Mouse (Mus musculus) embryonic facial prominence, embryonic 15.5 days (tissue): Measurements from ENCODE around the gene Tmem171. TPM values are rescaled to one million over a fixed set of nuclear protein-coding genes. Genes with fewer than 3 reads are reported as not detected.

ENCODE experiments used
- ATAC-seq: fragments of 200-750 bp; cut with Nextera tagmentation; 2 replicates; pipeline ENCODE4 v1.8.0; 2017; ENCODE audit warnings: low read depth, moderate TSS enrichment; ENCODE audit not compliant: insufficient number of reproducible peaks, low FRiP score, low TSS enrichment
- H3K27ac ChIP-seq: fragments of 300-500 bp; sonication (generic); replicated peaks from 2 replicates; pipeline ENCODE4 v1.5.1; 2015; ENCODE audit warnings: mild to moderate bottlenecking, inconsistent platforms
- H3K27me3 ChIP-seq: fragments of 300-500 bp; sonication (generic); 2 replicates; pipeline ENCODE4 v1.6.1; 2015; ENCODE audit warnings: inconsistent platforms
- H3K36me3 ChIP-seq: fragments of 300-500 bp; sonication (generic); 2 replicates; pipeline ENCODE4 v1.6.1; 2015; ENCODE audit warnings: mild to moderate bottlenecking, inconsistent platforms
- H3K4me1 ChIP-seq: fragments of 300-500 bp; sonication (generic); 2 replicates; pipeline ENCODE4 v1.6.1; 2015; ENCODE audit warnings: inconsistent platforms
- H3K4me2 ChIP-seq: fragments of 300-500 bp; sonication (generic); replicated peaks from 2 replicates; pipeline ENCODE4 v1.6.1; 2015; ENCODE audit warnings: mild to moderate bottlenecking, inconsistent platforms
- H3K4me3 ChIP-seq: fragments of 300-500 bp; sonication (generic); replicated peaks from 2 replicates; pipeline ENCODE4 v1.5.1; 2015; ENCODE audit warnings: mild to moderate bottlenecking, inconsistent platforms
- H3K9ac ChIP-seq: fragments of 300-500 bp; sonication (generic); 2 replicates; pipeline ENCODE4 v1.6.1; 2015; ENCODE audit warnings: inconsistent platforms
- H3K9me3 ChIP-seq: fragments of 300-500 bp; sonication (generic); replicated peaks from 2 replicates; pipeline ENCODE4 v1.6.1; 2016; ENCODE audit warnings: inconsistent platforms
- WGBS: fragments of 180-500 bp; shearing (Covaris S2); methylation state at CpG from one replicate; pipeline ENCODE4 v1.1.7; 2015; 5-methylcytosine and 5-hydroxymethylcytosine counted together
- polyA plus RNA-seq: library from polyadenylated mRNA; unstranded; fragments of >200 nt; fragmentation: Nextera tagmentation; extraction: Ambion mirVana; gene quantifications from 2 replicates; pipeline ENCODE4 v1.2.1, GENCODE M21; 2015

Gene Tmem171
- 0.29 and 0.69 TPM in 2 replicates for polyA plus RNA-seq

DNA sequence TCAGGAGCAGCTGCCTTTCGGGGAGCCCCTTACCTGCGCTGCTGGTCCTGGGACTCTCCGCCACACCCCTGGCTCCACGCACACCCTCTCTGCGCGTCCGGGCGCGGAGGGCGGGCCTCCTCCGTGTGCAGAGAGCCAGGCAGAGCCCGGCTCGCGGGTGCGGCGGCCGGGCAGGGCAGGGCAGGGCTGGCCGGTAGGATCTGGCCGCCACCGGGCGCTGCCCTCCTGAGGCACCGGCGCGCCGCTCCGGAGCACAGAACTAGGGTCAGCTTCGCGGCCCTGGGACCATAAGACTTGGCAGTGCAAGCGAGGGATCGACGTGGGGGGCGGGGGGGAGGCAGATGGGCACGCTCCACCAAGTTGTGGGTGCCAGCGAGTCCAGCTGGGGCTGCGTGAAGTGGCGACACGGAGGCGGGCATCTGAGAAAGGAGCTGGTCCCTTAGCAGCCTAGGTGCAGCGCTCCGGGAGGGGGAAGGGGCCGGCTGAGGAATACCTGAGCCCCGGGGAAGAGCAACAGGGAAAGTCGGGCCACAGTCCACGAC, at the start of gene Tmem171:
TSS of gene Tmem171 (minus strand) at position 62 of the 542 bp plus-strand sequence.
- H3K4me1 ChIP-seq: peaks cover 9% of the 10 kb centered on the region
- ATAC-seq: 0 out of 2 replicates have a peak, but pooled peaks have one; percentile 29
- H3K9me3 ChIP-seq: no peaks in the 10 kb centered on the region
- H3K36me3 ChIP-seq: no peaks in the 10 kb centered on the region
- H3K4me2 ChIP-seq: peak within 1 kb of the TSS; percentile 84
- no peak within 1 kb of the TSS for H3K27ac ChIP-seq
- H3K4me3 ChIP-seq: peak within 1 kb of the TSS; percentile 42
- H3K27me3 ChIP-seq: peaks cover 28% of the 10 kb centered on the region
- 3% methylated on average over 44 of the region's 44 CpGs for WGBS
- peak within 1 kb of the TSS; percentile 9 for H3K9ac ChIP-seq

DNA sequence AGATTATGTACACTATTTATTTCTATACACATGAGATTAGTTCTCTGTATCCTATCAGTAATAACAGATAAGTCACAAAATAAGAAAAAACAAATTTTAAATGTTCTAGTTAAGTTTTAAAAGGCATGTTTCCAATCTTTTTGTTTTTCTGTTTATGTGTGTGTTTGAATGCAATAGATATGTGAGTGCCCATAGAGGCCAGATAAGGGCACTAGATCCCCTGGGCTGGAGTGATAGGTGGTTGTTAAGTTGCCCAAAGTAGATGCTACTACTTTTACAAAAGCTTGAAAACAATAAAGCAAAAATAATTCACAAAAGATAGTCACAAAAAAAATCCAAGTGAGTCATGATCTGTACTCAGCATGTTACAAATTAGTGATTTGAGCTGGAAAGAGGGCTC, 49.2 kb upstream of the Tmem171 start:
- no peaks in the 10 kb centered on the region for H3K4me1 ChIP-seq
- H3K27me3 ChIP-seq: no peaks in the 10 kb centered on the region
- H3K9ac ChIP-seq: no peak overlapping the region
- no peak overlapping the region for H3K27ac ChIP-seq
- H3K4me2 ChIP-seq: no peak overlapping the region
- H3K36me3 ChIP-seq: peaks cover 42% of the 10 kb centered on the region
- H3K9me3 ChIP-seq: no peaks in the 10 kb centered on the region
- H3K4me3 ChIP-seq: no peak overlapping the region
- no peak for ATAC-seq

GRCm38 (mm10) chr13:98743214-98743613, 48.6 kb upstream of the Tmem171 start:
- H3K4me1 ChIP-seq: no peaks in the 10 kb centered on the region
- H3K4me2 ChIP-seq: no peak overlapping the region
- 92% methylated on average over 6 of the region's 6 CpGs for WGBS
- no peaks in the 10 kb centered on the region for H3K27me3 ChIP-seq
- no peak overlapping the region for H3K4me3 ChIP-seq
- no peak for ATAC-seq
- no peak overlapping the region for H3K27ac ChIP-seq
- no peaks in the 10 kb centered on the region for H3K9me3 ChIP-seq
- H3K36me3 ChIP-seq: peaks cover 42% of the 10 kb centered on the region
- no peak overlapping the region for H3K9ac ChIP-seq

DNA sequence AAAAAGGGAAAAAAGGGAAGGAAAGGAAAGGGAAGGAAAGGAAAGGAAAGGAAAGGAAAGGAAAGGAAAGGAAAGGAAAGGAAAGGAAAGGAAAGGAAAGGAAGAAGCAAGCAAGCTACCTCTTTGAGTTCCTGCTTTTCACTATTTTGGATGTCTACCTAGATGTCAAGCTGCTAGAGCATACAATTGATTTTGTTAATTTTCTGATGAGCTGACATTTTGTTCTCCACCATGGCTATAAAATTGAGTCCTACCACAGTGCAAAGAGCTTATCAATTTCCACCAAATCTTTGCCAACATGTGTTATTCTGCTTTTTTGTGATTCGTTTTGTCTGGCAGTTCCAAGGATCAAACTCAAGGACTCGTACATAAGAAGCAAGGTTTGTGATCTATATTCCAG, 43.6 kb upstream of the Tmem171 start:
- peaks cover 26% of the 10 kb centered on the region for H3K36me3 ChIP-seq
- no peak for ATAC-seq
- H3K9me3 ChIP-seq: no peaks in the 10 kb centered on the region
- H3K9ac ChIP-seq: no peak overlapping the region
- H3K27ac ChIP-seq: no peak overlapping the region
- no peak overlapping the region for H3K4me3 ChIP-seq
- WGBS: 89% methylated on average over 2 of the region's 2 CpGs
- H3K27me3 ChIP-seq: no peaks in the 10 kb centered on the region
- no peaks in the 10 kb centered on the region for H3K4me1 ChIP-seq
- no peak overlapping the region for H3K4me2 ChIP-seq

GRCm38 (mm10) chr13:98733292-98733691, 38.7 kb upstream of the Tmem171 start:
- H3K9ac ChIP-seq: no peak overlapping the region
- H3K4me3 ChIP-seq: no peak overlapping the region
- H3K9me3 ChIP-seq: no peaks in the 10 kb centered on the region
- H3K4me2 ChIP-seq: no peak overlapping the region
- peaks cover 44% of the 10 kb centered on the region for H3K36me3 ChIP-seq
- no peak overlapping the region for H3K27ac ChIP-seq
- H3K4me1 ChIP-seq: no peaks in the 10 kb centered on the region
- H3K27me3 ChIP-seq: no peaks in the 10 kb centered on the region
- no peak for ATAC-seq
- 67% methylated on average over 3 of the region's 3 CpGs for WGBS

DNA sequence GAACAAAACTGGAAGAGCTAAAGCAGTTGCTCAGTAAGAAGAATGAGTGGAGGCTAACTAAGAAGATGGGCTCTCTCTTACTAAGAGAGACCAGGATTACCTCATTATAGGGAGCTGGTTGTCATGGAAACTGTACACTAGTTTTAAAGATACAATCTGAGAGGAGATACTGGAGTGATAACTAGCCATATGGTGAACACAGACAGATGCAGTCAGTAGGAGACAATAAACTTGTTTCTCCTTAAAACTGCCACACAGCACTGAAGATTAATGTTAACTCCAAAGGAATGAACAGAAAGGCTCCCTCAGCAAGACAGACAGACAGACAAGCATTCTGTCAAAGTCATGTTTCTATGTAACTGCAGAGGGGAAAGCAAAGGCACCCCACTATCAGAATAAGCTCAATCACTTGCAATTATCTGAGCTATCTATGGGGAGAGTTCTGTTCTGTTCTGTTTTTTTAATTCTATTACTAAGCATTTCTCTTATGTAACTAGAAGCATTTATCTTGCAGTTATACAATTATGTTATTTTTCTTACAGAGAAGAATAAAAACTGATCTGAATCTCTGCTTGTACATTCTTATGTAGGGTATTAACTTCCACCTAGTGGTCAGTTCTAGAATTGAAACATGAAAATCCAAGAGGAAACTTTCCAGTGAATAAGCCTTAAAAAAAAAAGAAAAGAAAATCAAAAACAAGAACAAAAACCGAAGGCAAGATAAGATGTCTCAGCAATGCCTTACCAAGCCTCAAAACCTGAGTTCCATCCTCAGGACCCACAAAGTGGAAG, 34.8 kb upstream of the Tmem171 start:
- Histone ChIP-seq H3K9ac (no peak overlapping the region), H3K27me3 (no peaks in the 10 kb centered on the region), H3K4me1 (no peaks in the 10 kb centered on the region), H3K4me2 (no peak overlapping the region), H3K27ac (no peak overlapping the region), H3K4me3 (no peak overlapping the region), H3K36me3 (peaks cover 64% of the 10 kb centered on the region), H3K9me3 (no peaks in the 10 kb centered on the region)
- ATAC-seq: no peak
- 59% methylated on average over 1 of the region's 1 CpGs for WGBS

DNA sequence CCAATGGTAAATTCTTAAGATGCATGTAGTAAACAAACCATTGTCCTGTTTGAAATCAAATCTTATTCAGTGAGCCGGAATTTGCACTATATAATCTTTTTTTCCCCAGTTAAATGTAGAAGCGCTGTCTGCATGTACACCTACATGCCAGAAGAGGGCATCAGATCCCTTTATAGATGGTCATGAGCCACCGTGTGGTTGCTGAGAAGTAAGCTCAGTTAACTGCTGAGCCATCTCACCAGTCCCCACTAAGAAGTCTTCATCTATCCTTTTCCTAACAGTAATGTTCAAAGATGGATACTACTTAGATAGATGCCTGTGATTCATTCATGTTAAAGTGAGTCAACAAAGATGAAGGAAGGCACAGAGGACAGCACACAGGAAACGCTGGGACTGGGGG, 31.9 kb upstream of the Tmem171 start:
- Histone ChIP-seq H3K9me3 (no peaks in the 10 kb centered on the region), H3K36me3 (peaks cover 53% of the 10 kb centered on the region), H3K9ac (no peak overlapping the region), H3K4me2 (no peak overlapping the region), H3K4me3 (no peak overlapping the region), H3K4me1 (no peaks in the 10 kb centered on the region), H3K27me3 (no peaks in the 10 kb centered on the region), H3K27ac (no peak overlapping the region)
- ATAC-seq: no peak
- WGBS: 61% methylated on average over 4 of the region's 4 CpGs

GRCm38 (mm10) chr13:98723430-98723829, 28.8 kb upstream of the Tmem171 start:
- Histone ChIP-seq H3K4me3 (no peak overlapping the region), H3K9me3 (no peaks in the 10 kb centered on the region), H3K36me3 (peaks cover 36% of the 10 kb centered on the region), H3K4me2 (no peak overlapping the region), H3K4me1 (no peaks in the 10 kb centered on the region), H3K27me3 (no peaks in the 10 kb centered on the region), H3K27ac (no peak overlapping the region), H3K9ac (no peak overlapping the region)
- ATAC-seq: no peak
- WGBS: 87% methylated on average over 1 of the region's 1 CpGs

DNA sequence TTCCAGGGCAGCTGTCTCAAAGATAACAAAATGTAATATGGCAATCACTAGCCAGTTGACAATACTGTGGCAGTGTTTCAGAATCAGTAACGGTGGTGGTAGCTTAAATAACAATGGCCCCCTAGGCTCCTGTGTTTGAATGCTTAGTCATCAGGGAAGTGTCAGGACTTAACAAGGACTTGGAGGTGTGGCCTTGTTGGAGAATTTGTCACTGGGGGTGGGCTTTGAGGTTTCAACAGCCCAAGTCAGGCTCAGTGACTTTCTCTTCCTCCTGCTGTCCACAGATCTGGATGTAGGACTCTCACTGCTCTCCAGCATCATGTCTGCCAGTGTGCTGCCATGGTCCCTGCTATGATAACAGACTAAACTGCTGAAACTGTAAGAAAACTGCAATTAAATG, 27.7 kb upstream of the Tmem171 start:
- no peak overlapping the region for H3K4me2 ChIP-seq
- whole genome bisulfite sequencing: 46% methylated on average over 1 of the region's 1 CpGs

GRCm38 (mm10) chr13:98716176-98716575, 21.5 kb upstream of the Tmem171 start:
- no peak overlapping the region for H3K4me3 ChIP-seq
- no peak for ATAC-seq
- H3K4me2 ChIP-seq: no peak overlapping the region
- no peak overlapping the region for H3K9ac ChIP-seq
- no peaks in the 10 kb centered on the region for H3K4me1 ChIP-seq
- H3K36me3 ChIP-seq: no peaks in the 10 kb centered on the region
- no peaks in the 10 kb centered on the region for H3K9me3 ChIP-seq
- WGBS: 86% methylated on average over 8 of the region's 8 CpGs
- no peak overlapping the region for H3K27ac ChIP-seq
- H3K27me3 ChIP-seq: no peaks in the 10 kb centered on the region

More for the DNA sequence above, 27.7 kb upstream of the Tmem171 start:
- H3K4me1 ChIP-seq: no peaks in the 10 kb centered on the region
- peaks cover 31% of the 10 kb centered on the region for H3K36me3 ChIP-seq
- no peak overlapping the region for H3K9ac ChIP-seq
- no peak for ATAC-seq
- no peak overlapping the region for H3K27ac ChIP-seq
- H3K27me3 ChIP-seq: no peaks in the 10 kb centered on the region
- H3K9me3 ChIP-seq: no peaks in the 10 kb centered on the region
- H3K4me3 ChIP-seq: no peak overlapping the region

DNA sequence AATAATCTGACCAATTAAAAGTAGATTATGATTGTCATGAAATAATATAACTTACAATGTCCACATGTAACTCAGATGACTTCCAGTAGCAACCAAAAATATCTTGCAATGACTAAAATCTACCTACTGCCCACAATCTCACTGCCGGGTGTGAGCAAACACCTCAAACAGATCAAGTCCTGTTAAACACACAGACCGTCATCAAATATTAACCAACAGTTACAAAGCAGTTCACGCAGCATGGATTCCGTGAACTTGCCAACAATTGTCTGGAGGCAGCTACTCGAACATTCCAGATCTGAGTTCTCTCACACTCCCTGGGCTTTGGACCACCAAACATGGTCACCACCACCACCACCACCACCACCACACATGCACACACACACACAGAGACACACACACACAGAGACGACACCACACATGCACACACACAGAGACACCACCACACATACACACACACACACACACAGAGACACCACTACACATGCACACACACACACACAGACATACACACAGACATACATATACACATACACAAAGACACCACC, 20.9 kb upstream of the Tmem171 start:
- Histone ChIP-seq H3K27ac (no peak overlapping the region), H3K9ac (no peak overlapping the region), H3K36me3 (no peaks in the 10 kb centered on the region), H3K4me1 (no peaks in the 10 kb centered on the region), H3K4me2 (no peak overlapping the region), H3K27me3 (no peaks in the 10 kb centered on the region), H3K9me3 (no peaks in the 10 kb centered on the region), H3K4me3 (no peak overlapping the region)
- ATAC-seq: no peak
- WGBS: 81% methylated on average over 6 of the region's 6 CpGs
